Mouse (Mus musculus) thymus, postnatal 14 days (tissue): ENCODE measurements around the gene Sema6d.

Source experiments
- DNase-seq: peaks from one replicate; pipeline ENCODE4 v3.0.0; 2021

Sema6d gene

GRCm38 (mm10) chr2:124485761-124486160 is 396.0 kb downstream of the Sema6d start:
- DNase-seq: no peak

- no peak for DNase-seq
These were observed 400.4 kb downstream of the Sema6d start for GRCm38 (mm10) chr2:124490010-124490801.

GRCm38 (mm10) chr2:124495751-124496150 is 406.0 kb downstream of the Sema6d start:
- DNase-seq: no peak

GRCm38 (mm10) chr2:124499670-124500069 is 409.9 kb downstream of the Sema6d start:
- DNase-seq: no peak

GRCm38 (mm10) chr2:124505784-124506489 is 416.2 kb downstream of the Sema6d start:
- DNase-seq: no peak

- no peak for DNase-seq
These were observed 418.0 kb downstream of the Sema6d start for GRCm38 (mm10) chr2:124507804-124508203.

- DNase-seq: no peak
These were observed 419.7 kb downstream of the Sema6d start for GRCm38 (mm10) chr2:124509479-124509878.

GRCm38 (mm10) chr2:124511826-124512225 is 422.1 kb downstream of the Sema6d start:
- DNase-seq: no peak

- DNase-seq: no peak
These were observed 432.7 kb downstream of the Sema6d start for GRCm38 (mm10) chr2:124522426-124522825.

- DNase-seq: no peak
These were observed 433.9 kb downstream of the Sema6d start for GRCm38 (mm10) chr2:124523667-124524066.

- DNase-seq: no peak
These were observed 434.4 kb downstream of the Sema6d start for GRCm38 (mm10) chr2:124524167-124524566.

- DNase-seq: no peak
These were observed 437.9 kb downstream of the Sema6d start for GRCm38 (mm10) chr2:124527641-124528040.

- no peak for DNase-seq
These were observed 440.7 kb downstream of the Sema6d start for GRCm38 (mm10) chr2:124530441-124530840.

GRCm38 (mm10) chr2:124531062-124531461 is 441.3 kb downstream of the Sema6d start:
- DNase-seq: no peak

GRCm38 (mm10) chr2:124532906-124533305 is 443.1 kb downstream of the Sema6d start:
- DNase-seq: no peak

- DNase-seq: no peak
These were observed 443.8 kb downstream of the Sema6d start for GRCm38 (mm10) chr2:124533602-124534001.

- no peak for DNase-seq
These were observed 460.5 kb downstream of the Sema6d start for GRCm38 (mm10) chr2:124550315-124550714.

- DNase-seq: no peak
These were observed 465.1 kb downstream of the Sema6d start for GRCm38 (mm10) chr2:124554751-124555415.

GRCm38 (mm10) chr2:124556861-124557499 is 467.2 kb downstream of the Sema6d start:
- DNase-seq: no peak

- no peak for DNase-seq
These were observed 468.3 kb downstream of the Sema6d start for GRCm38 (mm10) chr2:124558021-124558420.

GRCm38 (mm10) chr2:124561668-124562067 is 471.9 kb downstream of the Sema6d start:
- DNase-seq: no peak

- DNase-seq: no peak
These were observed 472.3 kb downstream of the Sema6d start for GRCm38 (mm10) chr2:124562091-124562490.

- no peak for DNase-seq
These were observed 474.0 kb downstream of the Sema6d start for GRCm38 (mm10) chr2:124563759-124564158.
